Mouse (Mus musculus): ENCODE results near the gene Unc5a.

Gene Unc5a

DNA sequence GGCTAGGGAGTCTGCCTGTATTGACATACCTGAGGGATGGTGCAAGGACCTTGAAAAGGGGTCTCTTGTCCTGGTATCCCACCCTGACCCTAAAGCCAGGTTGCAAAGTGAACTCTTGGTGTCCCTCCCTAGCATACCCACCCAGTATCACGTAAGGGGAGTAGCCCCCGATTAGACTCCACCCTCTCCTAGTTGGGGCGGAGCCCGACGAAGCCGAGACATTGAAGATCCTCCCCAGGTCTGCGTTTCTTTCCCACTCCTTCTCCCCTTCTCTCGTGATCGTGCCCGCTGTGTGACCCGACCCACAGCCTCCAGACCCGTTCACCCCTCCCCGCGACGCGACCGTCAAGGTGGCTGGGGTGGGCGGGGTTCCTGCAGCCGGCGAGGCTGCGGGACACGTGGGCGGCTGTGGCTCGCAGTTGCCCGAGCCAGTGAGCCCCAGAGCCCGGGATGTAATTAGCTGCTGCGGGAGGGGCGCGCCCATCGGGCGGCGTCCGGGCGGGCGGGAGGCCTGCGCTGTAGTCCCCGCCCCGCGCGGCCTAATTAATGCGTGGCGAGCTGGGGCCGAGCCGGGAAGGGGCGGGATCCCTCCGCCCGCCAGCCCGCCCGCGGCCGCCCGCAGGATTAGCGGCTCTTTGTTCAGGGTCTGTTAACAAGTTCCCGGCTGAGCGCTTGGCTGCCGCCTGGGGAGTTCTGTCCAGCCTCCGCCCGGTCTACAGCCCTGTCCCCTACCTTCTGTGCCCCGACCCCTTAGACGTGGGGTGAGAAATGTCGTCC is 6.7 kb downstream of the Unc5a start:
- in situ Hi-C loops (cut with MboI, MseI) = no loop called here

DNA sequence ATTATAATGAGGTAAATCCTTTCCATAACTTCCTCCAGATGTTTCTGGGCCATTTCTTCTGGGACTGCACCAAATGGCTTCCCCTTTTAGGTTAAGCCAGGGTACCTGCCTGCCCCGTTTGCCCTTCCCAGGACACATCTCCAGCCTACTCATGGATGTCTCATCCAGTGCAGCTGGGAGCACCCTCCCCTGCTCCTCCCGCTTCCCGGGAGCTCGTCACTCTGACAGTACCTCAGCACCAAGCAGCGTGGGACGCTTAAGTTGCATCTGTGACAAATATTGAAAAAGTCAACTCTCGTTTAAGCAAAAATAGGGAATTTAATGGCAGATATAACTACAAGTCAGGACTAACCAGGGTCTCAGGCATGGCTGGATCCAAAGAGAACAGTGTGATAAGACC is 8.1 kb downstream of the Unc5a start:
- in situ Hi-C loops (cut with MboI, MseI) = no loop called here

DNA sequence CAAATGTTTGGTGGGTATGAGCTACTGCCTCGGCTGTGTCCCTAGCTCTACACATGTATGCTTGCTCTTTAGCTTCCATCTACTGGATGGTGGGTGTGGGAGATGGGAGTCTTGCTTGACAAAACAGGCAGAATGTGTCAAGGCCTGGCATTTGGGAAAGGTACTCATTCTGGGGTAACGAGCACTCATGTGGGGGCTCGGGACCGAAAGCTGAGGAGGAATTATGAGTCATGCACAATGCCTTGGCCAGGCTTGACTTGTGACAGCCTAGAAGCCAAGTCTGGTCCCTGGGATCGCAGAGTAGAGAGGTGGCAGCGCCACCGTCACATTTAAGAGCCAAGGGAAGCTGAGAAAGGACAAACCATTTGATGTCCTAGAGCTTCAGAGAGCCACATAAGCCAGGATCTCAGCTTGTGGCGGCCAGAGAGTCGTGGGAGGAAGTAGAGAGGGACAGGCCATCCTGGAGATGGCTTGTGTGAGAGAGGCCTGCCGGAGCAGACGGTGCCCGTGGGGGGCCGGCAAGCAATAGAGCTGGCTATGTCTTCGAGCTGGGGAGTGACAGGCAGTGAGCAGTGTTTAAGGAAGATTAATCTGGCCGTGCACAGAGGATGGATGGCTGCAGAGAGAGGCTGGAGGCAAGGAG is 10.0 kb downstream of the Unc5a start:
- in situ Hi-C loops (cut with MboI, MseI) = no loop called here

GRCm38 (mm10) chr13:54959842-54960241 is 10.6 kb downstream of the Unc5a start:
- in situ Hi-C loops (cut with MboI, MseI) = loop anchor here (5.0 kb wide), 1 partner anchor 163 kb away; no protein-coding TSS in a partner anchor

DNA sequence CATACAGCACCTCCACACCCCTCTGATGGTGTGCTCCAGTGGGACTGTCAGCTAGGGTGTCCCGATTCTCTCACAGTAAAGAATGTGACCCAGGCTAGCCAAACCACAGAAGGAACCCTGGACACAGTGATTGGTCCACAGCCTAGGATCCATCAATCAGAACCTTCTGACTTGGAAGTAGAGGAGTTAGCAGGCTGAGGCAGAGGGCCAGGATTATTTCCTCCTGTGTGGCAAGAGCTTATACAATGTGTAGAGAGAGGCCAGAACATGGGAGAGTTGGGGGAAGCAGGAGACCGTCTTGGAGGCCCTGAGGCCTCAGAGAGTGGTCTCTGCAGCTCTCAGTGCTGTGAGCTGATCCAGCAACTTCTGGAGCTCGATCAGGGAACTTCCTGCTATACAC is 11.3 kb downstream of the Unc5a start:
- in situ Hi-C loops (cut with MboI, MseI) = loop anchor here (5.0 kb wide), 1 partner anchor 163 kb away; no protein-coding TSS in a partner anchor

GRCm38 (mm10) chr13:54965256-54965655 is 16.0 kb downstream of the Unc5a start:
- in situ Hi-C loops (cut with MboI, MseI) = no loop called here

DNA sequence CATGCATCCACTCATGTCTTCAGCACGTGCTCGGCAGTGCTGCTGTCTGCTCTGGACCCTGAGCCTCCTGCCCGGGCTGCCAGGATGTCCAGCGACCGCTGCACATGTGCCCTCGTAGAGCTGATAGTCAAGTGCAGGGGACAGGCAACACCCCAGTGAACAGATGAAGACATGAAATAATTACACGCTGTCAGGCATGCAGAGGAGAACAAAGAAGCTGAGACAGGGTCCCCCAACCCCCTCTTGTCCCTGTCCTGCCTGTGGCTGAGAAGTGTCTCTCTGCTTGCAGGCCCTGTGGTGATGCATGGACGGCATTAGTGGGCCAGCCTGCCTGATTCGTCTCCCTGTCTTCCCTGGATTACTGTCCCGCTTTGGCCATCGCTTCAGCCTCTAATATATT is 18.3 kb downstream of the Unc5a start:
- in situ Hi-C loops (cut with MboI, MseI) = no loop called here

DNA sequence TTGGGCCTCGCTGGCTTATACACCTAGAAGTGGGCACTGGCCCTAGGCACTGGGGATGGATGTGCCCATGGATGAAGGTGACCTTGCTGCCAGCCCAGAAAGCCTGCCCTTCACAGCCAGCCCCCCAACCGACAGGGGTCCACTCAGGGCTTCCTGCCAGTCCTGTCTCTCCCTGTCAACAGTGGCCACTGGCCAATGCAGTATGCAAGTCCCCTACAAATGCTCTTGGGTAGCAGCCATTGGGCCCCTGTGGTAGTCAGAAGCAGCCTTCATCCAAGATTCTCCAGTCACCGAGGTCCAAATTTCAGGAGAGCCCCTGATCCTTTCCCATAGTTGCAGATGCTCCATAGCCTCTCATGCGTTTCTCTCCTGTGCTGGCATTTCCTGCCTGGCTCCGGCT is 19.4 kb downstream of the Unc5a start:
- in situ Hi-C loops (cut with MboI, MseI) = no loop called here

- in situ Hi-C loops (cut with MboI, MseI) = no loop called here
These were observed 20.3 kb downstream of the Unc5a start for GRCm38 (mm10) chr13:54969513-54969912.

GRCm38 (mm10) chr13:54970521-54971247 is 21.5 kb downstream of the Unc5a start:
- in situ Hi-C loops (cut with MboI, MseI) = no loop called here

DNA sequence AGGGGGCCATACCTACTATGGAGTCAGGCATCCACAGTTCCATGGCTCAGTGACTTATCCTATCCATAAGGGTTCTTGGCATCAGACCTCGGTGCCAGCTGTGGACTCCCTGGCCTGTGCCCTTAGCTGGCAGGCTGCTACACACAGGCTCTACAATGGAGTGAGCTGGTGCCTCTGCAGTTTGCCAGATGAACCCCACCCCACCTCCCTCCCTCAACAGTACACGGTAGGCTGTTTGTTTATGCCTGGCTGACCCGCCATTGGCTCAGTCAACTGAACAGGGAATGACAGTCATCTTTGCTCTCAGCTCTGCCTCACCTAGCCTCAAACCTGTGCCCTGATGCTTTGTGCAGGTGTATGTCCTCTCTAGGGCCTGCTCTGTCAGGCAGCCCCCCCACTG is 26.3 kb downstream of the Unc5a start:
- in situ Hi-C loops (cut with MboI, MseI) = no loop called here

- in situ Hi-C loops (cut with MboI, MseI) = no loop called here
These were observed 29.6 kb downstream of the Unc5a start for GRCm38 (mm10) chr13:54978804-54979203.

- in situ Hi-C loops (cut with MboI, MseI) = no loop called here
These were observed 31.7 kb downstream of the Unc5a start for GRCm38 (mm10) chr13:54980957-54981356.

- in situ Hi-C loops (cut with MboI, MseI) = no loop called here
These were observed 33.8 kb downstream of the Unc5a start for GRCm38 (mm10) chr13:54983001-54983400.

- in situ Hi-C loops (cut with MboI, MseI) = no loop called here
These were observed 34.4 kb downstream of the Unc5a start for GRCm38 (mm10) chr13:54983614-54984013.

DNA sequence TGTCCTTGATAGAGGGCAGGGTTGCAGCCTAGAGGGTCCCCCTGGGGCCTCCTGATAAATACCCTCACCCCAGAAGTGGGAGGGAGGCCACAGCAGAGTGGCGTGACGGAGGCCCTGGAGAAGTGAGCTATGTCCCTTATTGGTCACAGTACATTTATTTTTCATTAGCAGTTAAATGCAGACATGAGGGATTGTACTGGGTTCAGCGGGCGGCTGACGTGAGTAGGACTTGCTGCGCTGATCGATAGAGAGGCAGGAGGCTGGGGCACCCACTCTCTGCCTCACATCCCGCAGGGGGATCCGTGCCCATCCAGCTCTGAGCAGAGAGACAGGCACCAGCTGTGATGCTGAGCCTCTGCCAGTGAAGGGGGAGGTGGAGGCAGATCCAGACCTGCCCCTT is 38.2 kb downstream of the Unc5a start:
- in situ Hi-C loops (cut with MboI, MseI) = no loop called here

DNA sequence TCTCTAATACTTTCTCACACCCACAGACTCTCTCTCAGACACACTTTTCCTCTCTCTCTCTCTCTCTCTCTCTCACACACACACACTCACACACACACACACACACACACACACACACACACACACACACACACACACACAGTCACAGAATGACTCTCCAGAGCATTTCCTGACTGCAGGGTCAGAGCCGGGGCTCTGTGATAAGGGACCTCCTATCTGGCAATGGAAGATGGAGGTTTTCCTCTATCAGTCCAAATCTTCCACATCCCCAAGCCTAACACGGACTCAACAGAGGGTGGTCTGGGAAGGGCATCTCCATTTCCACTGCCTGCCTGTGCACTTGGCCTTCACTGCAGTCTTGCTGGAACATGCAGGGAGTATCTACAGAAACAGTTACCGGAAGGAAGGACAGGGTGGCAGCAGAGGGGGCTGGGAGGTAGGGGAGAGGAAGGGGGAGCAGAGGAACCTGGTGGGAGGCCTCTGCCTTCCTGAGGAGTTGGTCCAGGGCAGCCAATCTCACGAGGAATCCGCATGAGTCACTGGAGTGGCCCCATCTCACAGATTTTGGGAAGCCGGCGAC is 39.1 kb downstream of the Unc5a start:
- in situ Hi-C loops (cut with MboI, MseI) = no loop called here

DNA sequence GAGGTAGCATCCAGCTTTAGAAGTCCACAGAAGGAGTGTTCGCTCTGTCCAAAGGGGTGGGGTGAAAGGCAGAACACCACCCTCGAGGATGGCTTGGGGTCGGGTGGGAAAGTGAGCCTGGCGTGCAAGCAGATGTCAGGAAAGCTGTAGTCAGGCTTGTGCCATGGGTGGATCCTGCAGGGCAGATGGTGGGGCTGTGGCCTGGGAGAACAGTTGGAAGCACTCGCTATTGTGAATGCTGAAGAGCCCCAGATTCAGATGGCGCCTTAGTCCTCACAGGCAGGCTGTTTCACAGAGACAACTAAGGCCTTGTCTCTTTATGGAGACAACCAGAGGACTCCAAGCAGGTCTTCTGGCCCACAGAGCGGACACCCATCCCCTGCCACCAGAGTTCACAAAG is 43.0 kb downstream of the Unc5a start:
- in situ Hi-C loops (cut with MboI, MseI) = no loop called here

DNA sequence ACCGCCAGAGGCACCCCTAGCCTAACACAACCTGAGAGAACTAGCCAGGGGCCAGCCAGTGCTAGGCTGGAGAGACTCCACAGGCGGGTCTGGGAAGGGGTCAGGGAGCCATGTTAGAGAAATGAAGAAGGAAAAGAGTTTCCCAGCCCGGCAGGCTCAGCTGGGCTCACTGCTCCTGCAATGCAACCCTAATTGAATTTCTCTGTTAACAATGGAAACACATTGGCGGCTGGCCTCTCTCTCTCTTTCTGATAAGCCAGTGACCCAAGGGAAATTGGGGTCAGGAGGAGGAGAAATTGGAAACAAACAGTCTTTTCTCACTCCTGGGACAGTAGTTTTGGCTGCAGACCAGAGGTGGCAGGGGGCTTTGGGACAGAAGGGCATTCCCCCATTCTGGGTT is 45.4 kb downstream of the Unc5a start:
- in situ Hi-C loops (cut with MboI, MseI) = no loop called here

- in situ Hi-C loops (cut with MboI, MseI) = no loop called here
These were observed 46.0 kb downstream of the Unc5a start for GRCm38 (mm10) chr13:54995161-54995560.

- in situ Hi-C loops (cut with MboI, MseI) = no loop called here
These were observed 48.4 kb downstream of the Unc5a start for GRCm38 (mm10) chr13:54997568-54997967.

DNA sequence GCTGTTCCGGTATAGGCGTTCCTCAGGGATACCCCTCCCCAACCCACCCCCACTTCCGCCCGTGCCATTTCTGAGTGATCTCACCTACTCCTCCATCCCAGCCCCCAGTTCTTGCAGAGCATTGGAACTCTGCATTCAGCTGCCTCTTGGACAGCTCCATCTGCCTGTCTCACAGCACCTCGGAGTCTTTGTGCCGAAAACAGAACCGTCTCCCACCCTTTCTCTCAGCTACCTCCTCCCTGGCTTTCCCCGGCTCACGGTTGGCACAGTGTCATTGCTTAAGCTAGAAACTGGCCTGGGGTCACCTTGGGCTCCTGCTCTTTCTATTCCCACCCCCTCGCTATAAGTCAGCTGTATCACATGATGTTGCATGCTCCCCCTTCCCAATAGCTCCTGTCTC is 51.2 kb downstream of the Unc5a start:
- in situ Hi-C loops (cut with MboI, MseI) = no loop called here
